Mouse (Mus musculus): ENCODE data around the gene Alox12b. TPM values are rescaled to one million over a fixed set of nuclear protein-coding genes. Genes with fewer than 3 reads are reported as not detected.
A peak's percentile ranks its signal among the peaks of the same experiment; 100 is the strongest.

The Alox12b gene
- total and polyA plus RNA-seq, 2 experiments, result not detected

DNA sequence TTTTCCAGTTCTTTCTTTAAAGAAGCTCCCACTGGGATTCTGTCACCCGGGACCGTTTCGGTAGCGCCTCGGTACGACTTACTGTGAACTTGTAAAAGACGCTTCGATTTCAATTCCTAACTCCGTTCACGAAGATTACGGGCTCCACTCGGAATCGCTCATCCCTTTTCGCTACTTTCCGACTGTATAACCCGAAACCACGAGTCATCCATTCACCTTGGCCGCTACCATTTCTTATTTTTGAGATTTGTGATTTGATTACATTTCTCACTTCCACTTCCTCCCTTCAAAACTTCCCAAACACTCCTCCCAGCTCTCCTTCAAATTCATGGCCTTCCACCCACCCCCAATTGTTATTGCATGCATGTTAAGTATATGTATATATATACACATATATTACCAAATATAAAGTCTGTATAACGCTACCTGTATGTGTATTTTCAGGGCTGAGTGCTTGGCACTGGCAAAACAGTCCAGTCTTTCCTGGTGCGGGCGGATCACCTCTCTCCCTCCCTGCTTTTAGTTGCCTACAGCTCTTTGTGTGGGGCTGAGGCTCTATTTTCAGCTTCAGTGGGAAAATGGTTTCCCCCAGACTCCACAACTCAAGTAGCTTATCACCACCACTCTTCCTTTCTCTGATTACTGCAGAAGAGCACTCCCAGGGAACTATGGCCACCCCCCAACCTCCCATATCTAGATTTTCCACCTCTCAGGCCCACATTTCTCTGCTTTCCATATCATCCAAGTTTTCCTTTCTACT is 45.6 kb upstream of the Alox12b start:
- no peaks in the 10 kb centered on the region for H3K27me3 ChIP-seq (ENCODE audit: control insufficient read depth, insufficient read depth, low read length)
- no peak overlapping the region for H3K27ac ChIP-seq (replicated peaks; ENCODE audit: insufficient read depth, low read depth, low read length)
- peaks cover 10% of the 10 kb centered on the region for H3K4me1 ChIP-seq (ENCODE audit: control insufficient read depth, insufficient read depth, low read length)
- H3K79me2 ChIP-seq (ENCODE audit: control insufficient read depth, insufficient read depth, low read length), result no peaks in the 10 kb centered on the region
- 23% methylated on average over 21 of the region's 21 CpGs for WGBS
- H3K4me3 ChIP-seq (ENCODE audit: insufficient read depth, low read depth, low read length), result no peak overlapping the region
- TF ChIP-seq CTCF (IDR thresholded peaks at IDR 0.05; ENCODE audit: low read depth, low read length) (no peak), POLR2A (IDR thresholded peaks at IDR 0.05; ENCODE audit: extremely low read depth, insufficient read depth, low read length) (no peak)
- no peak for DNase-seq (ENCODE audit: extremely low read depth, low read depth, low spot score)
- peaks cover 23% of the 10 kb centered on the region for H3K36me3 ChIP-seq (ENCODE audit: control insufficient read depth, insufficient read depth, low read length)
- H3K9ac ChIP-seq (ENCODE audit: low read depth, low read length), result no peak overlapping the region

DNA sequence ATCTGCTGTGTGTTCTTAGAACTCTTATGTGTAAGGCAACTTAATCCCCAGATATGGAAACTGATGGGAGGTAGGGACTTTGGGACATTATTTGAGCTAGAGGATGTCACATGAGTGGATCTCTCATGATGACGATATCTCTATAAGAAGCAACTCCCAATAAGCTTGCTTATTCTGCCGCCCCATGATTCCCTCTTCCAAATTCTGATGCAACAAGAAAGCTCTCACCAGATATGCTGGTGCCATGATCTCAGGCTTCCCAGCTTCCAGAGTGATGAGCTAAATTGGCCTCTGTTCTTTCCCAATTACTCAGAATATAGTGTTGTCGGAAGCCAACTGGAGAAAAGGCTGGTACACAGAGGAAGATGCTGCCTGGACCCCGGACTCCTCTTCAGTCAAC is 44.9 kb upstream of the Alox12b start:
- Histone ChIP-seq H3K9ac (ENCODE audit: low read depth, low read length) (no peak overlapping the region), H3K36me3 (ENCODE audit: control insufficient read depth, insufficient read depth, low read length) (peaks cover 21% of the 10 kb centered on the region), H3K4me1 (ENCODE audit: control insufficient read depth, insufficient read depth, low read length) (peaks cover 10% of the 10 kb centered on the region), H3K79me2 (ENCODE audit: control insufficient read depth, insufficient read depth, low read length) (no peaks in the 10 kb centered on the region), H3K4me3 (ENCODE audit: insufficient read depth, low read depth, low read length) (no peak overlapping the region), H3K27ac (replicated peaks; ENCODE audit: insufficient read depth, low read depth, low read length) (no peak overlapping the region), H3K27me3 (ENCODE audit: control insufficient read depth, insufficient read depth, low read length) (no peaks in the 10 kb centered on the region)
- peak; percentile 7 for DNase-seq (ENCODE audit: extremely low read depth, low read depth, low spot score)
- WGBS, result 68% methylated on average over 4 of the region's 4 CpGs
- TF ChIP-seq CTCF (IDR thresholded peaks at IDR 0.05; ENCODE audit: low read depth, low read length) (no peak), POLR2A (IDR thresholded peaks at IDR 0.05; ENCODE audit: extremely low read depth, insufficient read depth, low read length) (no peak)

DNA sequence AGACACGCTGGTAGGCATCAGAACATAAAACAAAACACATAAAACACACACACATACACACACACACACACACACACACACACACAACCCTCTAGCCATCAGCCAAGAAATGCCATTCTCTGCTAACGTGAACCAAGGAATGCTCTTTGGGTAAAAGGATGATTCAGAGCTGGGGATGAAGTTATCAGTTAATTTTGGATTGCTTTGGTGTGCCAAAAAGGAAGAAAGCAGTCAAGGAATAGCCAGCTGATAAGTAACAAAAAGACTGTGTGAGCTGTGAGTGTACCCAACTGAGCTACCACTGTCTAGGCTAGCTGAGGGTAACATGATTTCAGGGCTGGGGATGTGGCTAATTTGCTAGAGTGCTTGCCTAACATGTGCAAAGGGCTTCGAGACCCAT is 42.8 kb upstream of the Alox12b start:
- peaks cover 14% of the 10 kb centered on the region for H3K4me1 ChIP-seq (ENCODE audit: control insufficient read depth, insufficient read depth, low read length)
- 49% methylated on average over 3 of the region's 3 CpGs for WGBS
- TF ChIP-seq POLR2A (IDR thresholded peaks at IDR 0.05; ENCODE audit: extremely low read depth, insufficient read depth, low read length) (no peak), CTCF (IDR thresholded peaks at IDR 0.05; ENCODE audit: low read depth, low read length) (no peak)
- no peak for DNase-seq (ENCODE audit: extremely low read depth, low read depth, low spot score)
- peak overlapping the region; percentile 69 for H3K27ac ChIP-seq (replicated peaks; ENCODE audit: insufficient read depth, low read depth, low read length)
- no peaks in the 10 kb centered on the region for H3K79me2 ChIP-seq (ENCODE audit: control insufficient read depth, insufficient read depth, low read length)
- H3K9ac ChIP-seq (ENCODE audit: low read depth, low read length), result no peak overlapping the region
- H3K36me3 ChIP-seq (ENCODE audit: control insufficient read depth, insufficient read depth, low read length), result peaks cover 5% of the 10 kb centered on the region
- H3K27me3 ChIP-seq (ENCODE audit: control insufficient read depth, insufficient read depth, low read length), result no peaks in the 10 kb centered on the region
- no peak overlapping the region for H3K4me3 ChIP-seq (ENCODE audit: insufficient read depth, low read depth, low read length)

DNA sequence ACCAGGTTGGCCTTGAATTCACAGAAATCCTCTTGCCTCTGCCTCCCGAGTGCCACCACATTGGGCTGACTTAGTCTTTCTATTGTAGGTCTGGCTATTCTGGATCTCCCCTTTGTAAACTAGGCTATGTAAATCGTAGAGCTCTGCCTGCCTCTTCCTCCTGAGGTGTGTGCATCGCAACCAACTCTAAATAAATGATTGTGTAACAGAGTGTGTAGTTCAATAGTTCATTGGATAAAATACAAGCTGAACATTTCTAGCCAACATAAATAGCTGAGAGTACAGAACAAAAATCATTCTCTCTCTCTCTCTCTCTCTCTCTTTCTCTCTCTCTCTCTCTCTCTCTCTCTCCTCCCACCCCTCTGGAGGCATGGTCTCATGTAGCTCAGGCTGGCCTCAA is 42.2 kb upstream of the Alox12b start:
- H3K9ac ChIP-seq (ENCODE audit: low read depth, low read length), result no peak overlapping the region
- no peak overlapping the region for H3K4me3 ChIP-seq (ENCODE audit: insufficient read depth, low read depth, low read length)
- H3K27me3 ChIP-seq (ENCODE audit: control insufficient read depth, insufficient read depth, low read length), result no peaks in the 10 kb centered on the region
- no peaks in the 10 kb centered on the region for H3K79me2 ChIP-seq (ENCODE audit: control insufficient read depth, insufficient read depth, low read length)
- TF ChIP-seq POLR2A (IDR thresholded peaks at IDR 0.05; ENCODE audit: extremely low read depth, insufficient read depth, low read length) (no peak), CTCF (IDR thresholded peaks at IDR 0.05; ENCODE audit: low read depth, low read length) (no peak)
- 22% methylated on average over 3 of the region's 3 CpGs for WGBS
- H3K4me1 ChIP-seq (ENCODE audit: control insufficient read depth, insufficient read depth, low read length), result peaks cover 14% of the 10 kb centered on the region
- DNase-seq (ENCODE audit: extremely low read depth, low read depth, low spot score), result peak; percentile 94
- H3K27ac ChIP-seq (replicated peaks; ENCODE audit: insufficient read depth, low read depth, low read length), result peak overlapping the region; percentile 69
- H3K36me3 ChIP-seq (ENCODE audit: control insufficient read depth, insufficient read depth, low read length), result no peaks in the 10 kb centered on the region; the same call in 1 of the 2 replicates

DNA sequence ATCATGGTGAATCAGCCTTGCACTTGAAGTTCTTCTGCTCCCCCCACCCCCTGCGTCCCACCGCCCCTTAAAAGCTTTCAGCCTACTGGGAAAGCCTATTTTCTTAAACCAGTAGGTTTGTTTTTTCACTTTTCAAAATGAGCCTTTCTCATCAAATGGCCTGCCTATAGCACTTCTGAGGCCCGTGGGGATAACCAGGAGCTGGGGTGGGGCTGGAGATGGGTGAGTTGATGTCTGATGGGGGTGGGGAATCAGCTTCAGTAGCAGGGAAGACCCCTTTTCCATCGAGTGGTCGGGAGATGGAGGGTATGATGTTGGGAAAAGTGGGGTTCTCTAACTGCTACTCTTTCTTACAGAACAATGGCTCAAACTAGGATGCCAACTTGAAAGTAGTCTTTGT is 39.9 kb upstream of the Alox12b start:
- 73% methylated on average over 5 of the region's 5 CpGs for WGBS
- H3K36me3 ChIP-seq (ENCODE audit: control insufficient read depth, insufficient read depth, low read length), result no peaks in the 10 kb centered on the region
- TF ChIP-seq POLR2A (IDR thresholded peaks at IDR 0.05; ENCODE audit: extremely low read depth, insufficient read depth, low read length) (no peak), CTCF (IDR thresholded peaks at IDR 0.05; ENCODE audit: low read depth, low read length) (no peak)
- no peak overlapping the region for H3K27ac ChIP-seq (replicated peaks; ENCODE audit: insufficient read depth, low read depth, low read length)
- DNase-seq (ENCODE audit: extremely low read depth, low read depth, low spot score), result no peak
- H3K4me3 ChIP-seq (ENCODE audit: insufficient read depth, low read depth, low read length), result no peak overlapping the region
- peaks cover 14% of the 10 kb centered on the region for H3K4me1 ChIP-seq (ENCODE audit: control insufficient read depth, insufficient read depth, low read length)
- H3K27me3 ChIP-seq (ENCODE audit: control insufficient read depth, insufficient read depth, low read length), result no peaks in the 10 kb centered on the region
- H3K79me2 ChIP-seq (ENCODE audit: control insufficient read depth, insufficient read depth, low read length), result no peaks in the 10 kb centered on the region
- no peak overlapping the region for H3K9ac ChIP-seq (ENCODE audit: low read depth, low read length)
